Mouse (Mus musculus) intestine, postnatal 0 days (tissue): ENCODE measurements around the gene Anapc10. TPM values are rescaled to one million over a fixed set of nuclear protein-coding genes. Genes with fewer than 3 reads are reported as not detected.
A peak's percentile ranks its signal among the peaks of the same experiment; 100 is the strongest.
"Not testable (repeated sequence)": the region's sequence is repeated elsewhere in the genome, so short reads cannot be mapped to it uniquely, and the experiment has no call there.

ENCODE experiments used
- ATAC-seq: fragments of 200-750 bp; cut with Nextera tagmentation; 2 replicates; pipeline ENCODE4 v1.8.0; 2017; ENCODE audit warnings: mild to moderate bottlenecking, moderate TSS enrichment, moderate library complexity
- H3K27ac ChIP-seq: fragments of 300-500 bp; sonication (generic); 2 replicates; pipeline ENCODE4 v1.5.1; 2014; ENCODE audit warnings: mild to moderate bottlenecking, low read depth, low read length, moderate library complexity
- H3K27me3 ChIP-seq: fragments of 300-500 bp; sonication (generic); replicated peaks from 2 replicates; pipeline ENCODE4 v1.6.1; 2014; ENCODE audit warnings: low read length, mixed read lengths; ENCODE audit not compliant: control insufficient read depth, insufficient read depth
- H3K36me3 ChIP-seq: fragments of 300-500 bp; sonication (generic); 2 replicates; pipeline ENCODE4 v1.6.1; 2014; ENCODE audit warnings: mild to moderate bottlenecking, moderate library complexity; ENCODE audit not compliant: control insufficient read depth, insufficient read depth
- H3K4me1 ChIP-seq: fragments of 300-500 bp; sonication (generic); replicated peaks from 2 replicates; pipeline ENCODE4 v1.6.1; 2014; ENCODE audit warnings: antibody characterized with exemption, low read length, mixed read lengths; ENCODE audit not compliant: control insufficient read depth, insufficient read depth
- H3K4me2 ChIP-seq: fragments of 300-500 bp; sonication (generic); replicated peaks from 2 replicates; pipeline ENCODE4 v1.6.1; 2014; ENCODE audit warnings: low read depth, mild to moderate bottlenecking, moderate library complexity
- H3K4me3 ChIP-seq: fragments of 300-500 bp; sonication (generic); 2 replicates; pipeline ENCODE4 v1.5.1; 2014; ENCODE audit warnings: low read depth, low read length
- H3K9ac ChIP-seq: fragments of 300-500 bp; sonication (generic); 2 replicates; pipeline ENCODE4 v1.6.1; 2014; ENCODE audit warnings: mild to moderate bottlenecking, low read depth, low read length
- H3K9me3 ChIP-seq: fragments of 300-500 bp; sonication (generic); 2 replicates; pipeline ENCODE4 v1.6.1; 2016; ENCODE audit warnings: mixed run types; ENCODE audit not compliant: control insufficient read depth
- CTCF ChIP-seq: sonication (generic); IDR thresholded peaks from 2 replicates; pipeline ENCODE4 v1.5.1; 2016; ENCODE audit warnings: low read depth, mild to moderate bottlenecking, control low read depth, antibody characterized with exemption, moderate library complexity
- WGBS: fragments of 180-500 bp; shearing (Covaris S2); extraction: QIAGEN DNeasy Blood & Tissue Kit; methylation state at CpG from one replicate; pipeline ENCODE4 v1.1.7; 2014; 5-methylcytosine and 5-hydroxymethylcytosine counted together
- polyA plus RNA-seq: library from polyadenylated mRNA; unstranded; fragments of >200 nt; fragmentation: Nextera tagmentation; extraction: Ambion mirVana; gene quantifications from 2 replicates; pipeline ENCODE4 v1.2.1, GENCODE M21; 2015

Anapc10 gene
- polyA plus RNA-seq, 1 experiment from 2014 or later: 26.5 TPM

DNA sequence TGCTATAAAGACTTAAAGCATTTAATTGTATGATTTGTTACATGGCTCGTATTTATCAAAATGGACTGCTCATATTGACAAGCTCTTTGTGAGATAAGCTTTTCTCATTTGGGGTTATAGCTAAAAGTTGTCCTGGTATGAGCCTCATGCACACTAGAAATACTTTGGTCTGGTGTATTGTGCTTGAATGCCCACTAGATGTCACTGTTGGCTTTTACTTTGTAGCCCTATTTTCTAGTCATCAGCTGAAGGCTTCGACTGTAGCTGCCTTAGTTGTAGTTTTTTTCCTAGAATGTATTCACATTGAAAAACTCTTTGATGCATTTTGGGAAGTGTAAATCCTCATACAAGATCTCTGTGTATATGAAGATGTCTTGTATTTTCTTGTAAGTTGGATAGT, 22.7 kb downstream of the Anapc10 start:
- H3K9me3 ChIP-seq: no peaks in the 10 kb centered on the region
- WGBS: 12% methylated on average over 2 of the region's 2 CpGs
- H3K4me3 ChIP-seq: no peak overlapping the region
- no peak for ATAC-seq
- no peaks in the 10 kb centered on the region for H3K4me1 ChIP-seq
- peak; percentile 88 for TF ChIP-seq CTCF
- no peak overlapping the region for H3K27ac ChIP-seq
- no peak overlapping the region for H3K9ac ChIP-seq
- H3K4me2 ChIP-seq: no peak overlapping the region
- H3K36me3 ChIP-seq: peaks cover 17% of the 10 kb centered on the region
- no peaks in the 10 kb centered on the region for H3K27me3 ChIP-seq

DNA sequence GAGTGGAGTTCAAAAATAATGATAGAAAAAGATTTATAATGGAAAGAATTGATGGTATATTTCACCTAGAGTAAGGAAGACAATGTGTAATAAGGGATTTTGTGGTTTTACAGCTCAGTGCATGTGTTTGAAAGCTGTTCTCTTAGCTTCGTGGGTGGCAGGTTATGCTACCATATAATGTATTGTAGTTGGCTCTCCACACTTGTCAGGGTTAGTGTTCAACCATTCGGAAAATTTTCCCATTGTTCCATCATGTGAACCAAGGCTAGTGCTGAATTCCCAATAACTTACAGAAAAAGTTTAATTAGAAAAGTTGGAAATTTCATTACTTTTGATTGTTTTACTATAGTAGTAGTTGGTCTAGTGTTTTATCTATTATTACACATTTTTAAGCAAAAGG, 36.6 kb downstream of the Anapc10 start:
- TF ChIP-seq CTCF: no peak
- H3K27ac ChIP-seq: no peak overlapping the region
- no peak overlapping the region for H3K9ac ChIP-seq
- no peaks in the 10 kb centered on the region for H3K4me1 ChIP-seq
- no peaks in the 10 kb centered on the region for H3K36me3 ChIP-seq
- no peak overlapping the region for H3K4me2 ChIP-seq
- H3K27me3 ChIP-seq: no peaks in the 10 kb centered on the region
- no peaks in the 10 kb centered on the region for H3K9me3 ChIP-seq
- no peak for ATAC-seq
- 71% methylated on average over 2 of the region's 2 CpGs for WGBS
- no peak overlapping the region for H3K4me3 ChIP-seq

DNA sequence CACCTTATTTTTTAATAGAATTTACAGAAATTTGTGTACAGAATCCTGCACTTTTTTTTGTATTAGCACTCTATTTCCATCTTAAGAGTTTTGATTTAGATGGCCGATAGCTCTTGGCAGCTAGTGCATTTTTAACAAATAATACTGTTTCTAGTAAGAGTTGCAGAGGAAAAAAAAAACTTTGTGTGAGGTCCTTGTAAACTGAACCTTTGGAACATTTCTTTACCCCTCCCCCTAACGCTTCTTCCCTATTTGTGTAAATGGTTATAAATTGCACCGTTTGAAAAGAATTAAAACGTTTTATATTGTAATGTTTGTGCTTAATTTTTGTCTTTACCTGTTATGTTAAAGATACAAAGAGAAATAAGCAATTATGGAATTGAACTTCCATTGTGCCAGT, 37.0 kb downstream of the Anapc10 start:
- Histone ChIP-seq H3K27ac (no peak overlapping the region), H3K4me2 (no peak overlapping the region), H3K27me3 (no peaks in the 10 kb centered on the region), H3K9ac (no peak overlapping the region), H3K36me3 (no peaks in the 10 kb centered on the region), H3K4me3 (no peak overlapping the region), H3K4me1 (no peaks in the 10 kb centered on the region), H3K9me3 (no peaks in the 10 kb centered on the region)
- TF ChIP-seq CTCF: no peak
- ATAC-seq: no peak
- WGBS: 66% methylated on average over 4 of the region's 4 CpGs

DNA sequence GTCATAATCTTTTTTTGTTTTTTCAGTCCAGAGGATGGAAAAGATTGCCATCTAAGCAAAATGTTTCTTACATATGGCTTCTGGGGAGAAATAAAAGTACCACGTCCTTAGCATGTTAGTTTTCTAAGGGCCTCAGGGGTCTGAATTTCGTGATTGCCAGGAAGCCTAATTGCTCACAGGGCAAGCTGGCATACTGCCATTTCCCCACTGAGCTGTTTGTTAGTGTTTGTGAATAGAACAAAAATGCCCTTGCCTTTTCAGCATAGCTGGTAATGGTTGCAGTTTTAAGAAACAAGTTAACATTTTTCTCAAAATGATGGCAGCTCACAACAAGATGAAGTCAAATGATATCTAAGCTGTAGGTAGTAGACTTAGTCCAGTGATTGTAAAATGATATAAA, 38.7 kb downstream of the Anapc10 start:
- Histone ChIP-seq H3K9me3 (no peaks in the 10 kb centered on the region), H3K36me3 (no peaks in the 10 kb centered on the region), H3K4me2 (no peak overlapping the region), H3K4me3 (no peak overlapping the region), H3K27me3 (no peaks in the 10 kb centered on the region), H3K9ac (no peak overlapping the region), H3K4me1 (no peaks in the 10 kb centered on the region), H3K27ac (no peak overlapping the region)
- TF ChIP-seq CTCF: no peak
- ATAC-seq: no peak
- WGBS: 68% methylated on average over 2 of the region's 2 CpGs

DNA sequence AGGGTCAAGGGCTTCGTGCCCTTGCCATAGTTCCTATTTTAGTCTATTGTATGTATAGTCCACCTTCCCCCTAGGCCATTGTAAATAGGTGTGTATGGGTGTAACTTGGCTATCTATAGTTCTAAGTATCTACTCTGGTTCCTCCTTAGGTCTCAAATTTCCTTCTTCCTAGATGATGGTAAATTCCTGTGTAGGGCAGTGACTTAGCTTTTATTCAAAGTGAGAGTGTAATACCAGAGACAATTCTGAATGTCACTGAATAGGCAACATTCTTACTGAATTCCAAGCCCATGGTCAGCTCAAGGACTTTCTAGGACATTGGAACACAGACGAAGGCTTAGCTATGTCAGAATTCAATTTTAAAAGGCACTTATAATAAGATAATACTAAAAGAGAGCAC, 83.3 kb downstream of the Anapc10 start:
- not testable (repeated sequence) for ATAC-seq, H3K4me2 ChIP-seq, H3K36me3 ChIP-seq, H3K9me3 ChIP-seq, H3K4me1 ChIP-seq, H3K27me3 ChIP-seq, H3K9ac ChIP-seq, H3K27ac ChIP-seq, H3K4me3 ChIP-seq
- 85% methylated on average over 2 of the region's 2 CpGs for WGBS

DNA sequence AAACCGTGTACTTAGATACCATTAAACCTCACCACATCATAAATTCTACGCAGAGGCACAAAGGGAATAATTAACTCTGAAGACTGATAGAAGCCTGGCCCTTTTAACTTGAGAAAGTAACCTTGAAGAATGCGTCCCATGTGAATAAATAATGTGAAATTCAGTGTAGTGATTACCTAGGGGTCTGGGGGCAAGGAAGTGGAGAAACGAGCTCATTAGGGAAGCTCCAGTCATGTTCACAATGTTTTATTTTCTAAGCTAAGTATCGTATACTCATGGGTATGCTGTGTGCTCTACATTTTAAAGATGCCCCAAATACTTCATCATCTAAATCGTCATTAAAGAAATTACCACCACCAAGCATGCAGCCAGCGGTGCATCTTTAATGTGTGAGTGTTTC, 85.1 kb downstream of the Anapc10 start:
- 79% methylated on average over 7 of the region's 7 CpGs for WGBS
- TF ChIP-seq CTCF: no peak

DNA sequence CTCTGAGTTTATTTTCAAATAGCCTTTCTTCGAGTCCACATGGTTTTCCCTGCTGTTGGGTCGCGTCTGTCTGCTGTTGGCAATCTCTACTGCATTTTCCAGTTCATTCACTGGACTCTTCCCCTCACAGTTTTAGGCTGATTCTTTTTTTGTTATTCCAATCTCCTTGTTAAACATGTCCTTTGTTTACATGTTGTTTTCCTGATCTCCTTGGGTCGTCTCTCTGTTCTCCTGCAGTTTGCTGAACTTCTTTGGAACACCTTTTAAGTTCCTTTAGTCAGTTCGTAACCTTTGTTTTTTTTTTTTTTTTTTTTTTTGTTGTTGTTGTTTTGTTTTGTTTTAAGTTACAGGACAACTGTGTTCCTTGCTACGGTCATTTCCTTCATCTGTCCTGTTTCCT, 92.9 kb downstream of the Anapc10 start:
- ATAC-seq: no peak
- Histone ChIP-seq H3K9me3 (no peaks in the 10 kb centered on the region), H3K36me3 (no peaks in the 10 kb centered on the region), H3K4me1 (no peaks in the 10 kb centered on the region), H3K9ac (no peak overlapping the region), H3K4me2 (no peak overlapping the region), H3K27me3 (no peaks in the 10 kb centered on the region), H3K27ac (no peak overlapping the region), H3K4me3 (no peak overlapping the region)
- TF ChIP-seq CTCF: no peak
- WGBS: 84% methylated on average over 6 of the region's 6 CpGs

More for the DNA sequence above, 85.1 kb downstream of the Anapc10 start:
- Histone ChIP-seq H3K27ac (no peak overlapping the region), H3K4me1 (no peaks in the 10 kb centered on the region), H3K4me3 (no peak overlapping the region), H3K9me3 (no peaks in the 10 kb centered on the region), H3K27me3 (no peaks in the 10 kb centered on the region), H3K4me2 (no peak overlapping the region), H3K9ac (no peak overlapping the region), H3K36me3 (no peaks in the 10 kb centered on the region)
- ATAC-seq: no peak
